Mouse (Mus musculus): Measurements from ENCODE around the gene Dhx36.
A peak's percentile ranks its signal among the peaks of the same experiment; 100 is the strongest.

Dhx36 gene

DNA sequence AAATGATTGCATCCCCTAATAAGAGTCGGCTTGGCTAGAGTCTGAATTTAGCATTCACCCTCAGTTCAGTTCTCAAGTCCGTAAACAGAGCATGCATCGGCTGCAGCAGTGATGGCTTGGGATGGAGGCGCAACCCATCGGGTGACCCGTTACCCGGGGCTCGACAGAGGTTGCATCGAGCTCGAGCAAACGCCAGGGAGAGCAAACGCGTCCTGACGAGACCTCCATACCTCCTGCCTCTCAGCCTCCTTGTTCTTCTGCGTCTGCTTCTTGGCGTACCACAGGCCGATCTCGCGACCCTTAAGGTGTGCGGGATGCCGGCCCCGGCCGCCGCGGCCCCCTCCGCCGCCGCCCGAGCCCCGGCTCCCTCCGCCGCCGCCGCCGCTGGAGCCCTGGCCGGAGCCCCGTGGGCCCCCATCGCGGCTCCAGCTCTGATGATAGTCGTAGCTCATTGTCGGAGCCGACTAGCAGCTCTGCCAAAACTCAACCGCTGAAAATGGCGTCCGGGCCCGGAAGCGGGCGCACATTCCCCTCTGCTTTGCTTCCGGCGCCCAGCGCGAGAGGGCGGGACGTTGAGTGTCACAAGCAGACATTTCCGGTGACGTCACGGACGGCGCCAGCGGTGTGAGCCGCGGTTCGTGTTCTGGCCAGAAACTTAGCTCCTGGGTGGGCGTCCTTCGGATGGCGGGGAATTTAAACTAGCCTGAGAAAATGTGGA, at the start of gene Dhx36:
Dhx36 (minus strand) TSS at position 517 of the 718 bp plus-strand sequence.
- DNase-seq (ENCODE audit: low read depth, low spot score) = peak; percentile 95

- DNase-seq (ENCODE audit: low read depth, low spot score) = no peak
Observed at GRCm38 (mm10) chr3:62527593-62527992, 20.8 kb upstream of the Dhx36 start.

DNA sequence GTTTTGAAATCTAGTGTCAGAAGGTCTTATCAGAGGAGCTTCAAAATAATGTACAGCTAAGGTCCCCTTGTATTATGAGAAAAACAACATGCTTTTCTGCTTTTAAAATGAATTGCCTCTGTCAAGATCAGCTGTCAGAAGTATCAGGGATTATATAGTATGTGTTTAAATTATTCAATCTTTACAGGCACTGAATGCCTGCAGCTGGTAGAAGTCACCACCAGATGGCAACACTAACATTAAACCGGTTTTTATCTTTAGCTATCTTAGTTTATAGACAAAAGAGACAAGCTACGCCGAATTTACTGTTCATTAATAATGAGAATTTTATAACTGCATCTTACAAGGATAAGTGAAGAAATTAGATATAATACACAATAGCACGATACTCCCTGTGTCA, 20.4 kb upstream of the Dhx36 start:
- DNase-seq (ENCODE audit: low read depth, low spot score) = no peak

DNA sequence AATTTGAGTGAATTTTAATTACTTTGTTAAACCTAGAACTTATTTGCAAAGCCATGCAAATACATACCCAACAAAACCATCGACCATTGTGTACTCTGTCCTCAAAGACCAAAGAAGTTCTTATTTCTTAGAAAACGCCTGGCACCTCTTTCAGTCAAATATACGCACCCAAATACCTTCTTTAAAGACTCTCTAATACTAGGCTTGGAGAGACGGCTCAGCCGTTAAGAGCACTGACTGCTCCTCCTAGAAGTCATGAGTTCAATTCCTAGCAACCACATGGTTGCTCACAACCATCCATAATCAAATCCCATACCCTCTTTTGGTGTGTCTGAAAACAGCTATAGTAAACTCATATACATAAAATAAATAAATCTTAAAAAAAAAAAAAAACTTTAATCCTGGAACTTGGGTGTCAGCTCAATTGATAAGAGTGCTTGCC, 423 bp upstream of the Dhx36 start:
- DNase-seq (ENCODE audit: low read depth, low spot score) = no peak

GRCm38 (mm10) chr3:62505166-62505900, 1.5 kb downstream of the Dhx36 start:
- DNase-seq (ENCODE audit: low read depth, low spot score) = no peak

DNA sequence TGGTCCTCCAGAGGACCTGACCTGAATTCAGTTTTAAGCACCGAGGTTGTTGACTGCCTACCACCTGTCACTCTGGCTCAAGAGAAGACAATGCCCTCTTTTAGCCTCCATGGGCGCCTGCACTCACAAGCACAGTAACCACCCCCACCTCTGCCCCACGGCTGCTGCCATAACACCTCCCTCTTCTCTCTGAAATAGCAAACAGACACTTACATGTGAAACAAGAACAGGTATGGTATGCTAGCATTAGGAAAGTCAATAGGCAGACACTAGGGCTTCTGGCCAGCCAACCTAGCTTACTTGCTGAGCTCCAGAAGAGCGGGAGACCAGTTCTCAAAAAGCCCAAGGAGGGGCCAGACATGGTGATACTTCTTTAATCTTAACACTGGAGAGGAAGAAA, 7.5 kb downstream of the Dhx36 start:
- no peak for DNase-seq (ENCODE audit: low read depth, low spot score)

- no peak for DNase-seq (ENCODE audit: low read depth, low spot score)
Observed at GRCm38 (mm10) chr3:62492568-62492967, 14.2 kb downstream of the Dhx36 start.

DNA sequence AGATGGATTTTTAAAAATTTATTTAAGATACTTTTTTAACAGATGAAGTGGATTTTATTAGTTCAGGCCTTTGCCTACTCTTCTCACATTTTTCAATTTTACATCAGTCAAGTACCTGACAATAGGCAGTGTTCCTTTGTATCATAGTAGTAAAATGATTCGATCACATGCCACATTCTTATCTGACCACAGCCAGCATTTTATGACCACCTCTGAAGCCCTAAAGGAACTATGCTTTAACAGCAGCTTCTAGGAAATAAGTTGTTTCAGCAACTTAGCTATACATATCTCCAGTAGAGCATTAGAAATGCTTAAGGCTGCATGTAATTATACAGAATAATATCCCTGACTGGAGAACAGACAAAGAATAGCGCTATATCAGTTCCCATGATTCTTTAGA, 22.5 kb downstream of the Dhx36 start:
- no peak for DNase-seq (ENCODE audit: low read depth, low spot score)

DNA sequence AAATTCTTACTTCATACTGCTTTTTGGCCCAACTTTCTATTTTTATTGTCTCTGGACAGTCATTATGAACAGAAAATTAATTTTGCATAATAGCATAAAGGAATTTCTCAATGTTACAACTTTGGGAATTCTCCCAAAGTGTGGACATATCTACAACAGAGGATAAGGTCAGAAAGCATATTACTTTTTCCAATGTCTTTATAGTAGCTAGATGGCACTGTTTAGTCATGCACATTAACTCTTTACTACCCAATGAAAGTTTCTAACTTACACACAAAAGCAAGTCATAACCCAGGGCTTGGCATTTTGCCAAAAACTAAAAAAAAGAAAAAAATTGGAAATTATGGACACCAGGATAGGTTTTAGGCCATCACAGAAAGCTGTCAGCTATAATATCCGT, 36.6 kb downstream of the Dhx36 start:
- DNase-seq (ENCODE audit: low read depth, low spot score) = no peak

DNA sequence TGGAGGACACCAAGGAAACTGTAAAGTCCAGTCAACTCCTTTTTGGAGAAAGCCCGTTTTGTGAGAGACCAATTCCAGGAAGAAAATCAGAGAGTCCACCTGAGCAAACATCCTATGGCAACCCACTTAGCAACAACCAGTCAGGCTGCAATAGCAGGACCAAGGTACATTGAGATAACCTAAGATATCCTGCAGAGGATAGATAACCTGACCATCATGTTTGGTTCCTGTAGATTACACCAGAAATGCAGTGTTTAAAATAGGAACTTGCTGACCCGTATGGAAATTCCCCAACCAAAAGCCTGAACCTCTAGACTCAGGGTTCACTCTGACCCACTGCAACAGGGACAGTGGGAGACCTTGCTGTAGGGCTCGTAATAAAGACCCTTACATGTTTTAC, 42.5 kb downstream of the Dhx36 start:
- DNase-seq (ENCODE audit: low read depth, low spot score) = no peak

GRCm38 (mm10) chr3:62459483-62459882, 47.3 kb downstream of the Dhx36 start:
- DNase-seq (ENCODE audit: low read depth, low spot score) = no peak

DNA sequence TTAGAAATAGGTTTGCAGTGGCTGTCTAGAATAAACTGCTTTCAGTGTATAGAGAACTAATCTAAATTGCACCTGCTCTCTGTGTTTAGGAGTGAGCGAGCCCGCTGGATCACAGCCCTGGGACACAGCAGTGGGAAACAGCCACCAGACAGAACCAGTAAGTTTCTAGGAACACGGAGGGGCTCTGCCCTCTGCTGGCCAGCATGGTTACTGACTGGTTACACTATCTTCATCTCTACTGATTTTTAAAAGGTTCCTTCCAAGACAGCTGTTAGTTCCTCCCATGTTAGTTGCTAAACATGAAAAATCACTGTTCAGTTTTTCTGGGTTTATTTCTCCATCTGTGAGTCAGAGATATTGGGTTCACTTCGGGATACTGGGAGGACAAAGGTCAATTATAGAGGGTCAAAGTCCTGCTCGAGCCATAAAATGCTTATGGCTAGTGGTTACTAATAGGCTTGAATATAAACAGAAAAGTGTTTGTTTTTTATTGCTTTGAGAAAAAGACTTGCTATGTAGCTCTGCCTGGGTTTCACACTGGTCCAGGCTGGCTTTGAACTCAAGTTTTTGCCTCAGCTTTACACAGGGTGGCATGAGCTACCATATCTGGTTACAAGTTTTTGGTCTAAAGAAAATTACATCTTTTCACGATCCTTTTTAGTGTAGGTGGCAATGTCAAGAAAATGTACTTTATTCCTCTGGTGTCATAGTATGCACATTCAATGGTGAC, 48.4 kb downstream of the Dhx36 start:
- DNase-seq (ENCODE audit: low read depth, low spot score) = peak; percentile 33

DNA sequence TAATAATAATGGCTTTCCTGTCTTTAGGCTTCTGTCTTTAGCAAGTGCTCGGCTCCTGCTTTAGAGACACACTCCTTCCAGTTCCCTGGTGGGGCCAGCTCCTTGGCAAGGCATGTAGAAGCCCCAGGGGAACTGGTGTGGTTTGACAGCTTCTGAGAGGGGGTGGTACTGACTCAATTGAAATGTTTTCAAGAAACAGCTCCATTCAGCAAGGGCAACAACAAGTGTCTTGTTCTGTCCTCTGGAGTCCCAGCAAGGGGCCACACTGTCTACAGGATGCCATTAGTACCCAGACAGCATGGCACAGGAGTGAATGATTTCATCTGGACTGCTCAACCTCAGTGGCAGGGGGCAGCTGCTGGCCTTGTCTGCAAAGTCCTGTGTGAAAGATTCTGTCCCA, 51.0 kb downstream of the Dhx36 start:
- no peak for DNase-seq (ENCODE audit: low read depth, low spot score)

GRCm38 (mm10) chr3:62454096-62454495, 52.7 kb downstream of the Dhx36 start:
- DNase-seq (ENCODE audit: low read depth, low spot score) = no peak

- no peak for DNase-seq (ENCODE audit: low read depth, low spot score)
Observed at GRCm38 (mm10) chr3:62452961-62453360, 53.8 kb downstream of the Dhx36 start.

DNA sequence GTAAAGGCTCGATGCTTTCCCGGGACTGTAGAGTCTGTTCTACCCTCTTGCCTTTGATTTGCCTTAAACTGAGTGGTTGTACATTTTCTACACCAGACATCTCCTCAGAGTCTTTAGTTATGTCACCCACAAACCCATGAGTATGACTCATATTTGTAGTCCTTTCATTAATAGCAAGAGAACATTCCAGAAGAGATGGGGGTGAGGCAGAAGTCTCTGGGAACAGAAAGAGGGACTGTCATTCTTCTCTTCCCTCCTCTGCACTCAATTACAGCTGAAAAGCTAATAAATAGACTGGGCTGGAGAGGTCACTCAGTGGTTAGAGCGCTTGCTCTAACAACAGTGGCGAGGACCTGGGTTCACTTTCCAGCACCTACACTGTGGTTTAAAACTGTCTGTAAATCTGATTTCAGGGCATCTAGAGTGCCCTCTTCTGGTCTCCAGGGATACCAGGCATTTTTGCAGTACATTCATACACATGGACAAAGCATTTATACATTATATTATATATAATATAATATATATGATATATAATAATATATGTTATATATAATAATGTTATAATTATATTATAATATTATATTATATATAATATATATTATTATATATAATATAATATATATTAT, 56.8 kb downstream of the Dhx36 start:
- DNase-seq (ENCODE audit: low read depth, low spot score) = no peak

GRCm38 (mm10) chr3:62447151-62447550, 59.7 kb downstream of the Dhx36 start:
- no peak for DNase-seq (ENCODE audit: low read depth, low spot score)

- no peak for DNase-seq (ENCODE audit: low read depth, low spot score)
Observed at GRCm38 (mm10) chr3:62446271-62446670, 60.5 kb downstream of the Dhx36 start.

- DNase-seq (ENCODE audit: low read depth, low spot score) = no peak
Observed at GRCm38 (mm10) chr3:62443582-62444194, 63.1 kb downstream of the Dhx36 start.

DNA sequence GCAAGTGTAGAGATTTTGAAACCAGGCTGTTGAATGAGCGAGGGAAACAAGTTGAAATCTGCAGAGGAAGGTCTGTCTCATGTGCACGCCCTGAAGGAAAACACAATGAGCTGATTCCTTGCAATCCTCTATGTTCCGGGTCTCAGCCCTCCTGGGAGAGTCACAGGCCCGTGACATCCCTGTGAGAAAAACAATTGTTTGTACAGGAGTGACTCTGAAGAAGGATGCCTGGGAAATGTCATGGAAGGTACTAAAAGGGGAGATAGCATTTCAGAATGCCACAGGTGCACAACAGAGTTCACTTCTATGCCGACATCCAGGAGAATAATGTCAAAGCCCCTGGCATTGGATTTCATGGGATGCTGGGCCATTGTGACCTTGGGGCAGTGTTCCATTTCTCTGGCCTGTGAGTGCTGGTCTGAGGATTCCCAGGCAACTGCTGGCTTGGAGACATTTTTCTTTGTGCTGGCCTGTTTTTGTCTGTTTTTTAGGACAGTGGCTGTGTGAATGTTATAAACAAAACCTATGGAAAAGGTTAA, 66.3 kb downstream of the Dhx36 start:
- DNase-seq (ENCODE audit: low read depth, low spot score) = no peak

- DNase-seq (ENCODE audit: low read depth, low spot score) = peak; percentile 19
Observed at GRCm38 (mm10) chr3:62435923-62436322, 70.9 kb downstream of the Dhx36 start.

Data from CD4-positive helper T cell, adult 2 months (primary cell).